Mouse (Mus musculus) liver, adult 2 months (tissue): Measurements from ENCODE around the gene Fen1. TPM values are rescaled to one million over a fixed set of nuclear protein-coding genes. Genes with fewer than 3 reads are reported as not detected.

ENCODE experiments used
- DNase-seq: peaks from one replicate; pipeline ENCODE4 v3.0.0-alpha.2; 2011; ENCODE audit warnings: low read depth, low spot score; ENCODE audit errors: extremely low read depth
- H3K27ac ChIP-seq: fragments of 200-500 bp; replicated peaks from 2 replicates; pipeline ENCODE4 v1.5.1; 2012; ENCODE audit warnings: low read depth, mild to moderate bottlenecking, control low read depth, inconsistent platforms, low read length; ENCODE audit not compliant: insufficient read depth
- H3K27me3 ChIP-seq: fragments of 200-500 bp; 2 replicates; pipeline ENCODE4 v1.6.1; 2012; ENCODE audit warnings: mild to moderate bottlenecking, moderate library complexity, low read length, inconsistent platforms; ENCODE audit not compliant: control insufficient read depth, insufficient read depth
- H3K36me3 ChIP-seq: fragments of 200-500 bp; 2 replicates; pipeline ENCODE4 v1.6.1; 2012; ENCODE audit warnings: low read length, inconsistent platforms; ENCODE audit not compliant: control insufficient read depth, insufficient read depth
- H3K4me1 ChIP-seq: fragments of 200-500 bp; 2 replicates; pipeline ENCODE4 v1.6.1; 2011; ENCODE audit warnings: low read length; ENCODE audit not compliant: control insufficient read depth, insufficient read depth
- H3K4me3 ChIP-seq: fragments of 200-500 bp; 2 replicates; pipeline ENCODE4 v1.5.1; 2011; ENCODE audit warnings: low read depth, mild to moderate bottlenecking, control low read depth, low read length, moderate library complexity; ENCODE audit not compliant: insufficient read depth
- H3K79me2 ChIP-seq: fragments of 200-500 bp; 2 replicates; pipeline ENCODE4 v1.6.1; 2012; ENCODE audit warnings: inconsistent platforms, mild to moderate bottlenecking, low read length, moderate library complexity; ENCODE audit not compliant: control insufficient read depth, insufficient read depth
- H3K9ac ChIP-seq: fragments of 200-500 bp; 2 replicates; pipeline ENCODE4 v1.6.1; 2012; ENCODE audit warnings: low read depth, mild to moderate bottlenecking, control low read depth, inconsistent platforms, low read length
- CTCF ChIP-seq: fragments of 200-500 bp; IDR thresholded peaks from 2 replicates; pipeline ENCODE4 v1.5.1; 2011; ENCODE audit warnings: low read depth, low read length, control low read depth
- POLR2A ChIP-seq: fragments of 200-500 bp; IDR thresholded peaks from 2 replicates; pipeline ENCODE4 v1.6.1; 2011; ENCODE audit warnings: low read length, control low read depth; ENCODE audit not compliant: insufficient read depth; ENCODE audit errors: extremely low read depth
- WGBS: fragments of 180-500 bp; shearing (Covaris S2); methylation state at CpG from one replicate; pipeline ENCODE4 v1.1.7; 2018; 5-methylcytosine and 5-hydroxymethylcytosine counted together
- polyA plus RNA-seq: library from polyadenylated mRNA; depleted of rRNA; stranded (reverse); fragments of >200 nt; gene quantifications from 2 replicates; pipeline ENCODE4 v1.2.3, GENCODE M21; 2012
- total RNA-seq: library from RNA; depleted of rRNA; stranded (reverse); fragments of >200 nt; gene quantifications from 2 replicates; pipeline ENCODE4 v1.2.3, GENCODE M21; 2014

Fen1 gene
- total and polyA plus RNA-seq, 2 experiments: 2.5 to 3.0 TPM

DNA sequence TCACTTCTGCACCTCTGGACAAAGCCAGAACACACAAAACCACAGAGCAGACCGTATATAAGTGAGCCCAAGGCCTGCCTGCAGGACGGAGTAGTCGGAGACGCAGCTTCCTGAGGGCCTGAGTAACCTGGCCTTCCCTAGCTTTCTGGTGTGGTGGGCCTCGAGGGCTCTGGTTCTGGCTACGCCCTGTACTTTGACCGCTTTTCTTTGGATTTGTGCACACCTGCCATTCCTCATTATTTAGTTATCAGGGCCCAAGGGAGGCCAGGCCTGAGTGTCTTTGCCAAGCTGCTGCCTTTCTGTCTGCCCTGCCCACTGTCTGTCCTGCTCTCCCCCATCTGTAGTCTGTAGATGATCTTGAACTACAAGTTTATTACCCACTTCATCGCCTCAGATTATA, 14.0 kb downstream of the Fen1 start:
- 0 out of 2 replicates have a peak overlapping the region, but pooled peaks have one; percentile 0 for H3K9ac ChIP-seq
- H3K36me3 ChIP-seq: peaks cover 62% of the 10 kb centered on the region
- no peak for DNase-seq
- peaks cover 34% of the 10 kb centered on the region for H3K4me1 ChIP-seq
- peaks cover 3% of the 10 kb centered on the region; the same call in 1 of the 2 replicates for H3K79me2 ChIP-seq
- no peak for TF ChIP-seq POLR2A
- no peak for TF ChIP-seq CTCF
- H3K4me3 ChIP-seq: no peak overlapping the region
- no peak overlapping the region for H3K27ac ChIP-seq
- no peaks in the 10 kb centered on the region for H3K27me3 ChIP-seq
- 76% methylated on average over 8 of the region's 8 CpGs for WGBS

DNA sequence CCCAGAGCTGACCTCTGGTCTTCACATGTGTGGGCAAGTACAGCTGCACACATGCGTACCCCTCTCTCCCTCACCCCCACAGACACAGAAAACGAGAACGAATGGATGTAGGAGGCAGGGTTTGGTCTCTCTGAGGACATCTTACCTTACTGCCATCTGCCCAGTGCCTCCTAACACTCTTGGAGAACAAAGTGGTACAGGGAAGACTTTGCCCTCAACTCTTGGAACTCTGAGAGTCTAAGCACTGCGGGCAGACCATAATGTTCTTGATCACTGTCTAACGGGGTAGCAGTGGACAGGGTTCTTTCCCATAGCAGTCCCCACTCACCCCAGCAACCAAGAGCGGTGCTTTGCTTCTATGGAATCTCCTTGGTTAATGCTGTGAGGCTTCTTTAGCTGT, 14.9 kb downstream of the Fen1 start:
- Histone ChIP-seq H3K79me2 (peaks cover 6% of the 10 kb centered on the region; the same call in 1 of the 2 replicates), H3K4me1 (peaks cover 39% of the 10 kb centered on the region), H3K4me3 (no peak overlapping the region), H3K27me3 (no peaks in the 10 kb centered on the region), H3K36me3 (peaks cover 53% of the 10 kb centered on the region), H3K9ac (peak overlapping the region; percentile 12), H3K27ac (peak overlapping the region; percentile 62)
- 69% methylated on average over 6 of the region's 6 CpGs for WGBS
- TF ChIP-seq CTCF (no peak), POLR2A (no peak)
- DNase-seq: no peak

DNA sequence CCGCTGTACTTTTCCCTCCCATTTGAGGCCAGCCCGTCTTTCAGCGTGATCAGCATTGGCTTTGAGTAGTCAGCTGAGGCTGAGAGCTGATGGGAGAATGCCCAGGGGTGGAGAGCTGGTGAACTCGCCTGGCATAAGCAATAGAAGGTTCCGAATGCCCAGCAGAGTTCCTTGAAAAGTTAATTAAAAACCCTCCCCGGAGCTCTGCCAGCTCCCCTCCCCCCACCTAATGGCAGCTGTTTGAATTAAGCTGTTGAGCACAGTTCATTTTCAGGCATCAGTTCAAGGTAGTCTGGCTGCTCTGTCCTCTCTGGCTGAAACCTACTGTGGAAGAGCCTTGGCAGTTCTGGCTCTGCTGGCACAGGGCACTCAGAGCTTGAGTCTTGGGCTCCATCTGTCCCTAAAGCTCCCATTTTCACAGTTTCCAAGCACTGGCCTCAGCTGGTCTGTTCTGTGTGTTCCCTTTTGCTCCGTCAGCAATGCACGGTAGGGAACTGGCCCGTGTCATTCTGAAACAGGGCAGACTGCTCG, 15.6 kb downstream of the Fen1 start:
- no peak for TF ChIP-seq POLR2A
- no peak for TF ChIP-seq CTCF
- Histone ChIP-seq H3K9ac (peak overlapping the region; percentile 12), H3K27ac (peak overlapping the region; percentile 68), H3K36me3 (peaks cover 52% of the 10 kb centered on the region), H3K4me3 (no peak overlapping the region), H3K79me2 (peaks cover 6% of the 10 kb centered on the region; the same call in 1 of the 2 replicates), H3K4me1 (peaks cover 37% of the 10 kb centered on the region), H3K27me3 (no peaks in the 10 kb centered on the region)
- peak; percentile 99 for DNase-seq
- WGBS: 22% methylated on average over 10 of the region's 10 CpGs

DNA sequence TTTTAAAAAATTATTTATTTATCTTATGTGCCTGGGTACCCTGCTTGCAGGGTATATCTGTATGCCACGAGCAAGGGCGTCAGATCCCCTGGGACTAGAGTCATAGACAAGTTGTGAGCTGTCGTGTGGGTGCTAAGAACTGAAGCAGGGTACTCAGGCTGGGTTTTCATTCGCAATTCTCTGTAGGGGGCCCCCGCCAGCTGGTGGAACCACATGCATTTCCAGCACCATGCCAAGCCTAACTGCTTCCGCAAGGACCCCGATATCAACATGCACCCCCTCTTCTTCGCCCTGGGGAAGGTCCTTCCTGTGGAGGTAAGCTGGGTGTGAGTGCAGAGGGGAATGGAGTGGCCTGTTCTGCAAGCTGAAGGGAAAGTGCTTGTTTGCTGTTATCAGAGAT, 17.4 kb downstream of the Fen1 start:
- Histone ChIP-seq H3K27me3 (no peaks in the 10 kb centered on the region), H3K4me3 (no peak overlapping the region), H3K9ac (no peak overlapping the region), H3K36me3 (peaks cover 46% of the 10 kb centered on the region), H3K4me1 (peaks cover 42% of the 10 kb centered on the region), H3K79me2 (peaks cover 6% of the 10 kb centered on the region; the same call in 1 of the 2 replicates), H3K27ac (no peak overlapping the region; the same call in 1 of the 2 replicates)
- TF ChIP-seq POLR2A: no peak
- no peak for TF ChIP-seq CTCF
- no peak for DNase-seq
- WGBS: 93% methylated on average over 8 of the region's 8 CpGs

DNA sequence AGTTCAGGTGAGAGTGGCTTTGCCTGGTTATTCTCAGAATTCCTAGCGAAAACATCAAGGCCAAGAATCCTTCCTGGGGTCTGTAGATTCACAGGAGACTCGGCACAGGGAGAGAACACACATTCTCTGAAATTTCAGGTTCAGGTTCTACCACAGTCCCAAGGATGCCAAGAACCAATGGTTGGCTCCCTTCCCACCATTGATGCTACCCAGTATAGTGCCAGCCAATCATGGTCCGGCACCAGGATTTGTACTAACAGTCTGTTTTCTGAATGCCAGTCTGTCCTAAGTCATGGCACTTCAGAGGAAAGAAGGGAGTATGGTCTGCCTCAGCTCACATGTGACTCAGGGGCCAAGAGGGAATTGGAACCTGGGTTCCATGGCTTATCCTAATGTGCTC, 18.1 kb downstream of the Fen1 start:
- H3K79me2 ChIP-seq: peaks cover 6% of the 10 kb centered on the region; the same call in 1 of the 2 replicates
- H3K27me3 ChIP-seq: no peaks in the 10 kb centered on the region
- peak overlapping the region; percentile 35 for H3K9ac ChIP-seq
- 44% methylated on average over 3 of the region's 3 CpGs for WGBS
- H3K27ac ChIP-seq: peak overlapping the region; percentile 38
- H3K4me1 ChIP-seq: peaks cover 44% of the 10 kb centered on the region
- peak; percentile 67 for DNase-seq
- TF ChIP-seq POLR2A (no peak), CTCF (no peak)
- H3K4me3 ChIP-seq: no peak overlapping the region
- peaks cover 39% of the 10 kb centered on the region for H3K36me3 ChIP-seq

DNA sequence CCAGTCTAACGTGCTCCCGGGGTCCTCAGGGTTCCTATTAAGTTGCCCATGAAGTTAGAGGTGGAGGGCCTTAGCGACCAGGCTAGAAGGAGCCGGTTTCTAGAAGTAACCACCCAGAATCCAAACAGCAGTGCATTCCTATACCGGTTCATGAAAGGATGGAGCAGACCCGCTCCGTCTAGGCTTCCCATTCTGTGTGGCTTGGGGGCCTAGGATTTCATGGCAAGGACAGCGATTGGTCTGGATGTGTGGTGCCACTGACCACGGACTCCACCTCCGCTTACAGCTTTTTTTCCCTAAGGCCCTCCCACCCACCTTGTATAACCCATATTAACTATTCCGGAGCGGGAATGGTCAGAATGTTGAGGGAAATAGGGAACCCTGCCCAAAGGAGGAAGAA, 19.9 kb downstream of the Fen1 start:
- 9% methylated on average over 12 of the region's 12 CpGs for WGBS
- peak; percentile 90 for TF ChIP-seq POLR2A
- no peak for TF ChIP-seq CTCF
- peak overlapping the region; percentile 89 for H3K27ac ChIP-seq
- peaks cover 9% of the 10 kb centered on the region; the same call in 1 of the 2 replicates for H3K79me2 ChIP-seq
- peaks cover 23% of the 10 kb centered on the region for H3K36me3 ChIP-seq
- no peaks in the 10 kb centered on the region for H3K27me3 ChIP-seq
- peak overlapping the region; percentile 91 for H3K9ac ChIP-seq
- DNase-seq: peak; percentile 90
- peak overlapping the region; percentile 80 for H3K4me3 ChIP-seq
- peaks cover 40% of the 10 kb centered on the region for H3K4me1 ChIP-seq
